Mouse (Mus musculus) MEL (cell line): ENCODE measurements around the gene Stn1. TPM values are rescaled to one million over a fixed set of nuclear protein-coding genes. Genes with fewer than 3 reads are reported as not detected.

Experiments
- DNase-seq: peaks from one replicate; pipeline ENCODE4 v3.0.0; 2011; ENCODE audit warnings: low read depth, low spot score
- H3K27ac ChIP-seq: 2 replicates; pipeline ENCODE4 v1.5.1; 2012; ENCODE audit warnings: low read depth, mild to moderate bottlenecking, control low read depth, low read length, moderate library complexity; ENCODE audit not compliant: control insufficient read depth
- H3K27me3 ChIP-seq, 2 experiments: fragments of 150-350 bp in 1 of 2; sonication (generic) in 1 of 2; 2 replicates each; pipeline ENCODE4 v1.6.1; 2012; ENCODE audit warnings: low read length in 2 of 2, mild to moderate bottlenecking in 2 of 2, improper control_type of control experiment in 1 of 2, moderate library complexity in 1 of 2; ENCODE audit not compliant: insufficient read depth in 2 of 2, control insufficient read depth in 1 of 2
- H3K36me3 ChIP-seq, 2 experiments: 2 replicates each; pipeline ENCODE4 v1.6.1; 2012 to 2014; ENCODE audit warnings: low read length in 2 of 2, improper control_type of control experiment in 1 of 2, inconsistent platforms in 1 of 2, mild to moderate bottlenecking in 1 of 2; ENCODE audit not compliant: insufficient read depth in 2 of 2, control insufficient read depth in 1 of 2
- H3K4me1 ChIP-seq, 2 experiments: fragments of 150-350 bp in 1 of 2; sonication (generic) in 1 of 2; 2 replicates each; pipeline ENCODE4 v1.6.1; 2012; ENCODE audit warnings: low read length in 2 of 2, improper control_type of control experiment in 1 of 2, mild to moderate bottlenecking in 1 of 2; ENCODE audit not compliant: insufficient read depth in 2 of 2, control insufficient read depth in 1 of 2
- H3K4me3 ChIP-seq, 2 experiments: fragments of 150-350 bp in 1 of 2; sonication (generic) in 1 of 2; 2 replicates each; pipeline ENCODE4 v1.5.1; 2012; ENCODE audit warnings: low read depth in 2 of 2, low read length in 2 of 2, mild to moderate bottlenecking in 2 of 2, moderate library complexity in 2 of 2, control low read depth in 1 of 2, improper control_type of control experiment in 1 of 2; ENCODE audit not compliant: control insufficient read depth in 1 of 2, insufficient read depth in 1 of 2
- H3K79me2 ChIP-seq: 2 replicates; pipeline ENCODE4 v1.6.1; 2012; ENCODE audit warnings: mild to moderate bottlenecking, low read length, moderate library complexity; ENCODE audit not compliant: control insufficient read depth, poor library complexity, insufficient read depth
- H3K9ac ChIP-seq: 2 replicates; pipeline ENCODE4 v1.6.1; 2012; ENCODE audit warnings: low read depth, mild to moderate bottlenecking, control low read depth, low read length, moderate library complexity; ENCODE audit not compliant: control insufficient read depth, poor library complexity, severe bottlenecking
- H3K9me3 ChIP-seq: fragments of 150-350 bp; sonication (generic); replicated peaks from 2 replicates; pipeline ENCODE4 v1.6.1; 2012; ENCODE audit warnings: mild to moderate bottlenecking, low read length, improper control_type of control experiment, moderate library complexity; ENCODE audit not compliant: insufficient read depth
- CHD1 ChIP-seq: IDR thresholded peaks from 2 replicates; pipeline ENCODE4 v1.6.1; 2012; ENCODE audit warnings: low read depth, mild to moderate bottlenecking, inconsistent platforms, low read length, improper control_type of control experiment
- CTCF ChIP-seq, 3 experiments: IDR thresholded peaks in 2 of 3; conservative IDR thresholded peaks in 1 of 3; 2 replicates each; pipeline ENCODE4 v1.5.1; 2011 to 2012; ENCODE audit warnings: low read length in 3 of 3, low read depth in 2 of 3, mild to moderate bottlenecking in 2 of 3, improper control_type of control experiment in 1 of 3, inconsistent platforms in 1 of 3, mixed read lengths in 1 of 3, moderate library complexity in 1 of 3; ENCODE audit not compliant: control insufficient read depth in 1 of 3, insufficient read depth in 1 of 3, poor library complexity in 1 of 3, severe bottlenecking in 1 of 3
- ELF1 ChIP-seq: IDR thresholded peaks from 2 replicates; pipeline ENCODE4 v1.6.1; 2014; ENCODE audit warnings: low read depth, mild to moderate bottlenecking, inconsistent platforms, low read length, improper control_type of control experiment, moderate library complexity
- EP300 ChIP-seq, 2 experiments: IDR thresholded peaks; 2 replicates each; pipeline ENCODE4 v1.6.1; 2011; ENCODE audit warnings: improper control_type of control experiment in 2 of 2, low read length in 2 of 2, low read depth in 1 of 2, mild to moderate bottlenecking in 1 of 2
- ETS1 ChIP-seq: IDR thresholded peaks from 2 replicates; pipeline ENCODE4 v1.6.1; 2012; ENCODE audit warnings: low read depth, mild to moderate bottlenecking, inconsistent platforms, low read length, improper control_type of control experiment, moderate library complexity
- GABPA ChIP-seq: IDR thresholded peaks from 2 replicates; pipeline ENCODE4 v1.6.1; 2012; ENCODE audit warnings: low read depth, mild to moderate bottlenecking, inconsistent platforms, low read length, improper control_type of control experiment, moderate library complexity
- JUND ChIP-seq: IDR thresholded peaks from 2 replicates; pipeline ENCODE4 v1.6.1; 2011; ENCODE audit warnings: low read depth, mild to moderate bottlenecking, improper control_type of control experiment, low read length
- KAT2A ChIP-seq: conservative IDR thresholded peaks from 2 replicates; pipeline ENCODE4 v1.6.1; 2012; ENCODE audit warnings: low read depth, low read length, improper control_type of control experiment, inconsistent platforms
- MAX ChIP-seq: IDR thresholded peaks from 2 replicates; pipeline ENCODE4 v1.6.1; 2011; ENCODE audit warnings: low read length, improper control_type of control experiment
- MAZ ChIP-seq: IDR thresholded peaks from 2 replicates; pipeline ENCODE4 v1.6.1; 2012; ENCODE audit warnings: low read depth, mild to moderate bottlenecking, inconsistent platforms, low read length, improper control_type of control experiment
- MEF2A ChIP-seq: IDR thresholded peaks from 2 replicates; pipeline ENCODE4 v1.6.1; 2014; ENCODE audit warnings: low read depth, mild to moderate bottlenecking, inconsistent platforms, low read length, improper control_type of control experiment; ENCODE audit not compliant: poor library complexity, insufficient replicate concordance, severe bottlenecking; ENCODE audit errors: extremely low read depth
- MXI1 ChIP-seq: IDR thresholded peaks from 2 replicates; pipeline ENCODE4 v1.6.1; 2011; ENCODE audit warnings: mild to moderate bottlenecking, low read depth, low read length, improper control_type of control experiment
- MYB ChIP-seq: IDR thresholded peaks from 2 replicates; pipeline ENCODE4 v1.6.1; 2011; ENCODE audit warnings: mild to moderate bottlenecking, low read depth, low read length, improper control_type of control experiment
- MYC ChIP-seq: IDR thresholded peaks from 2 replicates; pipeline ENCODE4 v1.6.1; 2011; ENCODE audit warnings: low read depth, mild to moderate bottlenecking, low read length, improper control_type of control experiment, moderate library complexity
- POLR2AphosphoS5 ChIP-seq: IDR thresholded peaks from 2 replicates; pipeline ENCODE4 v1.6.1; 2012; ENCODE audit warnings: low read depth, borderline replicate concordance, mild to moderate bottlenecking, inconsistent platforms, low read length, moderate library complexity, mixed read lengths
- RAD21 ChIP-seq: IDR thresholded peaks from 2 replicates; pipeline ENCODE4 v1.6.1; 2011; ENCODE audit warnings: mild to moderate bottlenecking, low read depth, low read length, improper control_type of control experiment
- SIN3A ChIP-seq: IDR thresholded peaks from 2 replicates; pipeline ENCODE4 v1.6.1; 2012; ENCODE audit warnings: low read length, improper control_type of control experiment, inconsistent platforms
- TAL1 ChIP-seq: IDR thresholded peaks from 2 replicates; pipeline ENCODE4 v1.6.1; 2012; ENCODE audit warnings: mild to moderate bottlenecking, inconsistent platforms, low read length, moderate library complexity, mixed read lengths
- TCF12 ChIP-seq: IDR thresholded peaks from 2 replicates; pipeline ENCODE4 v1.6.1; 2014; ENCODE audit warnings: low read depth, mild to moderate bottlenecking, inconsistent platforms, low read length, improper control_type of control experiment, moderate library complexity
- UBTF ChIP-seq: IDR thresholded peaks from 2 replicates; pipeline ENCODE4 v1.6.1; 2012; ENCODE audit warnings: low read depth, mild to moderate bottlenecking, inconsistent platforms, low read length, improper control_type of control experiment, moderate library complexity, borderline replicate concordance; ENCODE audit not compliant: insufficient read depth
- USF2 ChIP-seq, 2 experiments: IDR thresholded peaks; 2 replicates each; pipeline ENCODE4 v1.6.1; 2011 to 2012; ENCODE audit warnings: improper control_type of control experiment in 2 of 2, low read length in 2 of 2, borderline replicate concordance in 1 of 2, inconsistent platforms in 1 of 2, low read depth in 1 of 2, mild to moderate bottlenecking in 1 of 2; ENCODE audit not compliant: insufficient read depth in 1 of 2
- ZNF384 ChIP-seq: IDR thresholded peaks from 2 replicates; pipeline ENCODE4 v1.6.1; 2012; ENCODE audit warnings: low read depth, mild to moderate bottlenecking, inconsistent platforms, low read length, improper control_type of control experiment
- polyA plus RNA-seq, 2 experiments: library from polyadenylated mRNA; stranded (reverse) in 1 of 2; unstranded in 1 of 2; fragments of >175 nt in 1 of 2; fragments of >200 nt in 1 of 2; gene quantifications; 2 replicates each; pipeline versions ENCODE4 v1.2.1 to v1.2.4; 2012; ENCODE audit warnings: low replicate concordance in 2 of 2, low read depth in 1 of 2; ENCODE audit not compliant: insufficient read length in 2 of 2, insufficient read depth in 1 of 2, missing spikeins in 1 of 2
- total RNA-seq: library from RNA; depleted of rRNA; stranded (reverse); fragments of 300-350 nt; gene quantifications from 2 replicates; pipeline ENCODE4 v1.2.3, GENCODE M21; 2012

Gene Stn1
- total and polyA plus RNA-seq, 3 experiments, result 9.7 to 13.6 TPM; not detected in 1

DNA sequence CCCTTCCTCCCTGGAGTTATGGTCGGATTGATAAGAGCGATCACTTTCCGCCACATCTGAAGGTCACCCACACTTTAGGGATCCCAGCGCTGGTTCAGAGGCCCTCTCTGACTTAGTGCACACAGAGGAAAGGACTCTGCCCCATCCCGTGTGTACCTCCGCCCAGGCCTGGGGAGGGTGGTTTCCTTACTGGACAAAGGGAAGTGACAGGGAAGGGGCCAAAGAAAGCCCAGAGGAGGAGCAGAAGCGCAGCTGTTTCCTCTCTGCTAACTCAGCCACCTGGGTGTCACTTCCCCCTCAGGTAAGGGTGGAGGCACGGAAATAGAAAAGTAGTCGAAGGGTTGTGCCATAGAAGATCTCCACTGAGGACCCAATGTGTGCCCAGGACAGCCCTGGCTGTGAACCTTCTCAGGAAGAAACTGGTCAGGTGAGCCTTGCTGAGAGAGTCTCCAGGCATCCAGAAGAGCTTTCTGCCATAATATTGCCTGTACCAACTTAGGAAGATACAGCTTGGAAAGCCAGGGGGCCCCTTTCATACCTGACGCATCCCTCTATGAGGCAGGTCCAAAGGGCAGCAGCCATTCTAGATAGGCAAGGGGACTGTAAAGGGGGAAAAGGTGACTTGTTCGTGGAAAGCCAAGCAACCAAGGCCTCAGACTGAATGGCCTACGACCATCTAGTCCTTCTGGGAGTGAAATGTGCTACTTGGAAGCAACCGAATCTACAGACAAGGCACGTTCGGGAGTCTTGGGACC lies 82.1 kb downstream of the Stn1 start:
- H3K36me3 ChIP-seq, result no peaks in the 10 kb centered on the region
- H3K27me3 ChIP-seq, result no peaks in the 10 kb centered on the region
- H3K27ac ChIP-seq, result no peak overlapping the region
- H3K4me1 ChIP-seq, result no peaks in the 10 kb centered on the region
- no peaks in the 10 kb centered on the region for H3K9me3 ChIP-seq
- DNase-seq, result no peak
- no peak overlapping the region for H3K4me3 ChIP-seq
- no peaks in the 10 kb centered on the region for H3K79me2 ChIP-seq
- no peak for TF ChIP-seq UBTF
- no peak for TF ChIP-seq ELF1
- TF ChIP-seq CTCF (IDR thresholded peaks at IDR 0.05 in 2 of 3, conservative IDR thresholded peaks at IDR 0.05 in 1 of 3; ENCODE audit: control insufficient read depth in 1 of 3, insufficient read depth in 1 of 3, low read depth in 2 of 3, low read length in 3 of 3, poor library complexity in 1 of 3, severe bottlenecking in 1 of 3), result no peak
- no peak for TF ChIP-seq MXI1
- no peak for TF ChIP-seq ZNF384
- no peak overlapping the region for H3K9ac ChIP-seq

DNA sequence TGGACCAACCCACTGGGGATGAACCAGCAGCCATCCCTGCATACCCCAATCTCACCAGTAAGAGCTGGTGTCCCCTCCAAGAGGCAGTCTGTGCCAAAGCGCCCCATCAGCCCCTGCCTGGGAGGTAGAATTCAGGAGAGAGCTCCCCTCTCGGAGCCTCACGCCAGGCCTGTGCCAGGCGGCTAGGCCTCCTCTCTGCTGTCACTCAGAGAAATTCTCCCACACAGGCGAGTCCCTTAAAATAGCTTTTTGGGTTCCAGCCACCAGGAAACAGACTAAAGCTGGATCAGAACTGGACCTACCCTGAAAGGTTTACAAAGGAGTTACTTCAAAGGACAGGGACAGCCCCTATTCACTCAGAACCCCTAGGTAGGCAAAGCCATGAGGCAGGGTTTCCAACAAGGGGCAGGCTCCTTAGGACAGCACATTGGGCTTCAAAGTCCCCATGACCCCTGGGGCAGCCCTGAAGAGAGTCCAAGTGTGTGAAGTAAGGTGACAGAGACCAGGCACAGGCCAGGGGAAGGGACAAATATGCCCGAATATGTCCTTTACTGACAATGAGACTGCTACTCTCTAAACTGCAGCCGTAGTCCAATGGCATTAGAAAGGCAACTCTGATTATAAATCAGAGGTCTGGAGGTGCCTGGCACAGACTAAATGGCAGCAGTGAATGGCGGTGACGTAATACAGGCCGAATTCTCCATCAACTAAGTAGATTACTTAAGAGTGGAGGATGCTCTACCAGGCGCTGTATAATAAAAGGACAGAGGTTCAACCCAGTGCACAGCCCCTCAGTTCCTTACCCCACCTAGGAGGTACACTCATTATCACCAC lies 82.9 kb downstream of the Stn1 start:
- Histone ChIP-seq H3K4me3 (no peak overlapping the region), H3K4me1 (no peaks in the 10 kb centered on the region), H3K9ac (no peak overlapping the region), H3K27ac (no peak overlapping the region), H3K27me3 (no peaks in the 10 kb centered on the region), H3K36me3 (no peaks in the 10 kb centered on the region), H3K79me2 (no peaks in the 10 kb centered on the region), H3K9me3 (no peaks in the 10 kb centered on the region)
- no peak for TF ChIP-seq SIN3A
- no peak for TF ChIP-seq GABPA
- no peak for TF ChIP-seq MYB
- no peak for DNase-seq

DNA sequence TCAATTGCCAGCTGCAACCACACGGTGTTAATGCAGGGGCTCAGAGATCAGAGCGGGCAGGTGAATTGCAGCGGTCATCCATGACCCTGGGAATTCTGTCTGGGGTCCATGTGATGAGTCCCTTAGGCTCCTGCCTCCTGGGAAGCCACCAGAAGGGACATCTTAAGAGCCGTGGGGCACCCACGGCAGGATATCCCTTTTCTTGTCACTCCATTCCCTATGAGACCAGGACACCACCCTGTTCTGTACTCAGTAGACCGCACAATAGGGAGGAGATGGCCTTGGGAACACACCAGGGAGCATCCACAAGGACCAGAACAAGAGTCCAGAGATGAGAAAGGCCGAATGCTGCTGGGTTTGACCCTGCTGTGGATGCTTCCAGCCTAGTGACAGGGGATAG lies 84.0 kb downstream of the Stn1 start:
- no peaks in the 10 kb centered on the region for H3K27me3 ChIP-seq
- no peak for DNase-seq
- H3K27ac ChIP-seq, result no peak overlapping the region
- no peaks in the 10 kb centered on the region for H3K9me3 ChIP-seq
- H3K79me2 ChIP-seq, result no peaks in the 10 kb centered on the region
- no peak overlapping the region for H3K4me3 ChIP-seq
- H3K4me1 ChIP-seq, result no peaks in the 10 kb centered on the region
- H3K36me3 ChIP-seq, result no peaks in the 10 kb centered on the region
- H3K9ac ChIP-seq, result no peak overlapping the region
- TF ChIP-seq ETS1 (no peak), TAL1 (no peak), RAD21 (no peak), JUND (no peak), USF2 (IDR thresholded peaks at IDR 0.05; ENCODE audit: borderline replicate concordance in 1 of 2, insufficient read depth in 1 of 2, low read depth in 1 of 2, low read length in 2 of 2) (no peak), ELF1 (no peak), CHD1 (no peak), MAX (no peak), CTCF (IDR thresholded peaks at IDR 0.05 in 2 of 3, conservative IDR thresholded peaks at IDR 0.05 in 1 of 3; ENCODE audit: control insufficient read depth in 1 of 3, insufficient read depth in 1 of 3, low read depth in 2 of 3, low read length in 3 of 3, poor library complexity in 1 of 3, severe bottlenecking in 1 of 3) (no peak), TCF12 (no peak), POLR2AphosphoS5 (no peak), MYC (no peak), MAZ (no peak), KAT2A (no peak), MEF2A (no peak), EP300 (IDR thresholded peaks at IDR 0.05; ENCODE audit: low read depth in 1 of 2, low read length in 2 of 2) (no peak)
